Mouse (Mus musculus) cerebellum, adult 11-12 months (tissue): ENCODE data around the gene 3110082J24Rik.
A peak's percentile ranks its signal among the peaks of the same experiment; 100 is the strongest.

ENCODE experiments used
- DNase-seq: peaks from one replicate; pipeline ENCODE4 v3.0.0; 2022

Gene 3110082J24Rik

GRCm38 (mm10) chr5:30105668-30106300 is at the start of gene 3110082J24Rik:
Gene 3110082J24Rik, minus strand, starts transcription at chr5:30106086.
- no peak for DNase-seq

GRCm38 (mm10) chr5:30155395-30155792 is 49.5 kb upstream of the 3110082J24Rik start:
- DNase-seq: no peak

- DNase-seq: peak; percentile 91
These were observed 48.8 kb upstream of the 3110082J24Rik start, which contains the start of the genes Hadha and Hadhb for GRCm38 (mm10) chr5:30154474-30155394. Gene Hadha, minus strand, starts transcription at chr5:30155162. Gene Hadhb, plus strand, starts transcription at chr5:30155248.

- DNase-seq: no peak
These were observed 48.1 kb upstream of the 3110082J24Rik start for GRCm38 (mm10) chr5:30154013-30154412.

- no peak for DNase-seq
These were observed 47.3 kb upstream of the 3110082J24Rik start for GRCm38 (mm10) chr5:30153222-30153621.

GRCm38 (mm10) chr5:30152413-30152812 is 46.5 kb upstream of the 3110082J24Rik start:
- no peak for DNase-seq

GRCm38 (mm10) chr5:30152007-30152406 is 46.1 kb upstream of the 3110082J24Rik start:
- DNase-seq: no peak

GRCm38 (mm10) chr5:30148133-30148920 is 42.4 kb upstream of the 3110082J24Rik start:
- no peak for DNase-seq

- no peak for DNase-seq
These were observed 40.6 kb upstream of the 3110082J24Rik start for GRCm38 (mm10) chr5:30146526-30146925.

- no peak for DNase-seq
These were observed 32.3 kb upstream of the 3110082J24Rik start for GRCm38 (mm10) chr5:30138193-30138592.

- DNase-seq: no peak
These were observed 31.4 kb upstream of the 3110082J24Rik start for GRCm38 (mm10) chr5:30137271-30137670.

- DNase-seq: no peak
These were observed 29.9 kb upstream of the 3110082J24Rik start for GRCm38 (mm10) chr5:30135711-30136231.

- no peak for DNase-seq
These were observed 26.3 kb upstream of the 3110082J24Rik start for GRCm38 (mm10) chr5:30132173-30132572.

- no peak for DNase-seq
These were observed 25.4 kb upstream of the 3110082J24Rik start for GRCm38 (mm10) chr5:30131246-30131645.

- DNase-seq: no peak
These were observed 22.8 kb upstream of the 3110082J24Rik start for GRCm38 (mm10) chr5:30128680-30129079.

GRCm38 (mm10) chr5:30127921-30128597 is 22.2 kb upstream of the 3110082J24Rik start:
- DNase-seq: no peak

- no peak for DNase-seq
These were observed 20.9 kb upstream of the 3110082J24Rik start for GRCm38 (mm10) chr5:30126756-30127155.

- no peak for DNase-seq
These were observed 19.7 kb upstream of the 3110082J24Rik start for GRCm38 (mm10) chr5:30125587-30125986.

- no peak for DNase-seq
These were observed 16.6 kb upstream of the 3110082J24Rik start for GRCm38 (mm10) chr5:30122481-30122880.

- DNase-seq: no peak
These were observed 14.2 kb upstream of the 3110082J24Rik start for GRCm38 (mm10) chr5:30120106-30120505.

GRCm38 (mm10) chr5:30119163-30119562 is 13.3 kb upstream of the 3110082J24Rik start:
- DNase-seq: no peak

- DNase-seq: no peak
These were observed 12.1 kb upstream of the 3110082J24Rik start for GRCm38 (mm10) chr5:30118018-30118417.
